Mouse (Mus musculus) skeletal muscle tissue, adult 2 months (tissue): ENCODE results near the gene Myo3a.

ENCODE experiments used
- DNase-seq: peaks from one replicate; pipeline ENCODE4 v3.0.0-alpha.2; 2012; ENCODE audit warnings: low read depth, low spot score

Myo3a gene

GRCm38 (mm10) chr2:22620534-22620933, 393.2 kb downstream of the Myo3a start:
- DNase-seq: no peak

DNA sequence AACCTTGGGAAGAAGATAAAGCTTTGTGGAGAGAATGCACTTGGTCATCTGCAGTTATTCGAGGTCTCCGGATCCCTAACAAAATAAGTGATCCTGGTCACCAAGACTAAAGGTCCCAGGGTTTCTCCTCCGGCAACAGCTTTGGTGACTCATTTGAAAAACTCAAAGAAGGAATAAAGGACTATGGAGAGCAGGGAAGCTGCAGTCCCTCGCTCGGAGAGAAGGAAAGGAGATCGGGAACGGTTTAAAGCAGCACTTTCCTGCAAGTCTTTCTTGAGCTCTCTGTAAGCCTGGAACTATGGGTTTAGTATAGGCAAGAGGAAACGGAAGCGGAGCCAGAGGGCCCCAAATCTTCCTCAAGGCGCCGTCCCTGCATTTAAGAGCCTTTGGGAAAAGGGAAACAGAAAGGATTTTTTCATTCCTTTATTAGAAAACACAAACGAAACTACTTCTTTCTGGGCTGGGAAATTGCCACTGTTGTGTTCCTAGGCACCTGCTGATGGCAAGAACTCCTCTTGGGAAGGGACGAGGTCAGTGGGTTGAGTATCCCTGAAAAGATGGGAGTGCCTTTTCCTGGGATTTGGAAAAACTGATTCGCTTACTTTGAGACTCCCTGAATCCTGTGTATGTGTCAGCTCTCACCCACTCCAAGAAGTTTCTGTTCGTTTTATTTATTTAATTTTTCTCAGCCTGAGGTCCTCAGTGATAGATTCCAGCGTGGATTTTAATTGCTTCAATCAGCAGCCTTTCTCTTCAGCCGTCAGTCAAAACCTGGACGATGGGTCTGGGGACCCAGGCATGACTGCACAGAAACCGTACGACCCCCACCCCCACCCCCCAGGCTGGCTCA, 393.9 kb downstream of the Myo3a start:
- DNase-seq: no peak

GRCm38 (mm10) chr2:22621828-22622731, 394.8 kb downstream of the Myo3a start, which contains the start of gene Gad2:
Gene Gad2 (plus strand): TSS chr2:22622205.
- DNase-seq: no peak

DNA sequence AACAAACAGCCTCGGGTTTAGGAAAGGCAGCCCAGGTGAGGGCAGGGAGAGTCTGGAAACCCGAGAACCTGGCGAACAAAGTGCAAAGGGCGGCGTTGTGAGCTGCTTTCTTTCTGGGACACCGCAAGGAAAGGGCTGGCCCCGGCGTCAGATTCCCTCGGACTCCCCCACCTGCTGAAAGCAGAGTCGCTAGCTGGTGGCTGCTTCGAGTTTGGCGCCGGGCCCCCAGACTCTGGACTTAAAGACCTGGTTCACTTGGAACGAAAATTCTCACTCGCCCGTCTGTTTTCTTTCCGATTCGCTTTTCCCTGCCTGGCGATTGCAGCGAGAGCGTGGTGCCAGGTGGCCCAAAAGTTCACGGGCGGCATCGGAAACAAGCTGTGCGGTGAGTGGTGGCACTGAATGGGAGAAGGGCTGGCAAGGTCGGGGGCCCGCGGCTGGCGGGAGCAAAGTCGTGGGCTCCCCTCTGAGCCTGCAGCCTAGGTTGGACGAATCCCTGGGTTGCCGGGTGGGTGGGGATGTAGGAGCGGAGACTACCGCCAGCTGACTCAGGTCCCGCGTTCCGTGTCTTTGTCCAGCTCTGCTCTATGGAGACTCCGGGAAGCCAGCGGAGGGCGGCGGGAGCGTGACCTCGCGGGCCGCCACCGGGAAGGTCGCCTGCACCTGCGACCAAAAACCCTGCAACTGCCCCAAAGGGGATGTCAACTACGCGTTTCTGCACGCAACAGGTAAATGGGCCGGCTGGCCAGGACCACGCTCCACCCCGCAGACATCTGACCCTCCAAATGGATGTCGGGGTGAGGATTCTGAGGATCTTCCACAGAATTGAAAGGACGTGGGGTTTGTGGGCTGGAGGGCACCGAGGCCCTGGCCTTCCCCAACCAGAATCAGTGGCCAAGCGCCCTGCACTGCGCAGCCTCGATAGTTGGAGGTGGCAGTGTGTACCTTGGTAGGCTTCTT, 396.1 kb downstream of the Myo3a start:
- no peak for DNase-seq

GRCm38 (mm10) chr2:22624188-22624975, 397.1 kb downstream of the Myo3a start:
- DNase-seq: no peak

DNA sequence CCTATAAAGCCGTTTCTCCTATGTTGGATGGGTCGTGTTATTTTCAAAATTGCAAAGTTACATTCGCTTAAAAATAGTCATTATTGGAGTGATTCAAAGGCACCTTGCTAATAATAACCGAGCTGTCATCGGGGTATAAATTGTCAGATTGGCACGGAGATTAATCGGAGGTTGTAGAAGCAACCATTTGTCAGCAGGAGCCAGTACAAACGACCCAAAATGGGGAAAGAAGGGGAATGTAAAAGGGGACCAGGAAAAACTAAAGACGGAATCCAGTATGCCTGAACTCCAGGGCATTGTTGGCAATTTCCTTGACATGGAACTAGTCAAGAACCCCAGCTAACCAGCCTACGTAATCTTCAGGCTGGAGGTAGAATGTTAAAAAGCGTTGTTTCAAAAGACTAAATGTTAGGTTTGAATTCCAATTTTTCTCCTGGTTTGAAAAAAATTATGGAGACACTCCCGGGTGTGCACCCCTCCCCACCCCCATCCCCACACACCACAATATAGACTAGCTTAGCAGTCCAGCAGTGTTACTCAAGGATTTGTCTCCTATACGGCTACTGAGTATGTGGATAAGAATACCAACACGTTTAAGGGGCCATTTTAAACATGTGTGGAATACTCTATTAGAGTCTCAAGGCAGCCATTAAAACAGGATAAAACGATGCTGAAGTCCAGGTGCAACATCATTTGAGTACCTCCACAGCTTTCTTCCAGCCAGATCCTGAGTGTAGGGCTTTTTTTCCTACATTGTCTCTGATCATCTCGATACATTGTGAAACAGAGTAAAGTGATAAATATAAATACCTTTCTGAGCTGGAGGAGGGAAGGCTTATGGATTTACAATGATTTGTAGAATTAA, 398.0 kb downstream of the Myo3a start:
- no peak for DNase-seq

- DNase-seq: no peak
These were observed 399.9 kb downstream of the Myo3a start for GRCm38 (mm10) chr2:22627147-22627666.

DNA sequence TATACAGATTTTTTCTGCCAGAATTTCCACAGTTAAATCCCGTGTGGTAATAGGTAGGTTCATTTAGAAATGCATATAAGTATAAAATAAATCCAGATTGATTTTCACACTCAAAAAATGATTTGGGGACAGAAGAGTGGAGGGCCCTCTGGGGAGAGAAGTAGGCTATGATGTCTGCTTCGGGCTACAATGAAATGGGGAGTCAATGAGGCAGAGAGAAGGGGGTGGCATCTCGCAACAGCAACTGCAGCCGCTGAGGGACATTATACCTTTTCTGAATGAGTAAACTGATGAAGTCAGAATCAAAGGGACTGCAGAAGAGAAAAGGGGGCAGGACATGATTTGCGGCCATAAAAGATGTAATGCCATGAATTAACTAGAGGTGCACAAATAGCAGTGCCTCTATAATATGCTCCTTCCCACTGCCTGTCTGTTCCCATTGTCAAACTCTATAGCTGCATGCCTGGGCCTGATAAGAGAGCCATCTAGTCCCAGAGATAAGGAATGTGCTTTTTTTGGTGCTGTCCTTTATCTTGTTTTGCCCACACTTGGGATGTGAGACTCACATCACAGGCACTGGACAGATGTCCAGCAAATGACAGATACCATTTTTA, 400.6 kb downstream of the Myo3a start:
- DNase-seq: no peak

GRCm38 (mm10) chr2:22634766-22635165, 407.5 kb downstream of the Myo3a start:
- DNase-seq: no peak

- no peak for DNase-seq
These were observed 418.8 kb downstream of the Myo3a start for GRCm38 (mm10) chr2:22646134-22646533.

DNA sequence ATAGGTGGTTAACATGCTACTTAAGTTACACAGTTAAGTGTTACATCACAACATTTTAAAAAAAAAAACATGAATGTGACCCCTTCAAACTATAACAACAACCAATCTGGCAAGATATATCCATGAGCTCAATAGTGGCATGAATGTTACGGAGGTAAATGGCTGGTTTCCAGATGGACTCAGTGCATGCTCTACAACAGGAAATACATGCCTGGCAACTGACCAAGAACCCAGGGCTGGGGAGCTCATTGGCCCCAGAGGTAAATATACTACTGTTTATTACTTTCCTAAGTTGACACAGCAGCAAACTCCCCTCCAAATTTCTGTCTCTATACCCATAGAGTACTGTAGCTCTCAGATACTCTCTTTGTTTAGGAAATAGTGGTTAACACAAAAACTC, 421.1 kb downstream of the Myo3a start:
- no peak for DNase-seq

GRCm38 (mm10) chr2:22651826-22652225, 424.5 kb downstream of the Myo3a start:
- no peak for DNase-seq

DNA sequence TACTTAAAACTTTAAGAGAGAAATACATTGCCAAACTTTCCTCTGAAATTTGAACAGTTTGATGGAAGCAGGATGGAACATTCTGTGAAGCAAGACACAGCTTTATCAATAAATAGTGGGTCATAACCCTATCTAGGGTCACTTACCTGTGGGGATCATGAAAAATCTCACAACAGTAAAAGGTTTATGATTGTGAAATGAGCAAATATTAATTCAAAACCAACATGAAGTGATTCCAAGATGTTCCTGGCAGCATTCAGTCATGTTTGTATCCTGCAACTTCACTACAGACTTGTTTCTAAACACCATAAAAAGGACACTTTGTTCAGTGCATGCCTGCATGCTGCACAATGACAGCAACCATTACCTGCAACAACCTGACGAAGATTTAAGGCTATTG, 436.4 kb downstream of the Myo3a start:
- DNase-seq: no peak
